Mouse (Mus musculus): ENCODE results near the gene Phkg1.
"Not testable (repeated sequence)": the region's sequence is repeated elsewhere in the genome, so short reads cannot be mapped to it uniquely, and the experiment has no call there.

Gene Phkg1

GRCm38 (mm10) chr5:129908242-129908965 is 10.1 kb upstream of the Phkg1 start, which contains the start of gene Nupr1l:
TSS of gene Nupr1l (plus strand) at chr5:129908540.
- peak; percentile 82 to 91 for DNase-seq (ENCODE audit: low spot score in 2 of 2)

DNA sequence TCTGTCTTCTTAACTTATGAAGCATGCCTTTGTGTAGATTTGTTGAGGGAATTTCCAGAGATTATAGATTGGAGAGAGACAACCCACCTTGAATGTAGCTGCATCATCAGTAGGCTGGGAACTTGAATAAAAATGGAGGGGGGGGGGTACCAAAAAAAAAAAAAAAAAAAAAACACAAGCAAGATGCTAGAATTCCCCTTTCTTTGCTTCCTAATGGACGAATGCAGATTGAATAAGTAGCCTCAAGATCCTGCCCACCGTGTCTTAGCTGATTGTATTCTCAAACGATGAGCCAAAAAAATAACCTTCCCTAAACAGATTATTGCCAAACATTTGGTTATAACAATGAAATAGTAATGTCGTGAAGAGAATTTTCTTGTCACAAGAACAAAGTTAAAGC is 9.4 kb upstream of the Phkg1 start:
- DNase-seq (ENCODE audit: low spot score in 2 of 2): no peak

DNA sequence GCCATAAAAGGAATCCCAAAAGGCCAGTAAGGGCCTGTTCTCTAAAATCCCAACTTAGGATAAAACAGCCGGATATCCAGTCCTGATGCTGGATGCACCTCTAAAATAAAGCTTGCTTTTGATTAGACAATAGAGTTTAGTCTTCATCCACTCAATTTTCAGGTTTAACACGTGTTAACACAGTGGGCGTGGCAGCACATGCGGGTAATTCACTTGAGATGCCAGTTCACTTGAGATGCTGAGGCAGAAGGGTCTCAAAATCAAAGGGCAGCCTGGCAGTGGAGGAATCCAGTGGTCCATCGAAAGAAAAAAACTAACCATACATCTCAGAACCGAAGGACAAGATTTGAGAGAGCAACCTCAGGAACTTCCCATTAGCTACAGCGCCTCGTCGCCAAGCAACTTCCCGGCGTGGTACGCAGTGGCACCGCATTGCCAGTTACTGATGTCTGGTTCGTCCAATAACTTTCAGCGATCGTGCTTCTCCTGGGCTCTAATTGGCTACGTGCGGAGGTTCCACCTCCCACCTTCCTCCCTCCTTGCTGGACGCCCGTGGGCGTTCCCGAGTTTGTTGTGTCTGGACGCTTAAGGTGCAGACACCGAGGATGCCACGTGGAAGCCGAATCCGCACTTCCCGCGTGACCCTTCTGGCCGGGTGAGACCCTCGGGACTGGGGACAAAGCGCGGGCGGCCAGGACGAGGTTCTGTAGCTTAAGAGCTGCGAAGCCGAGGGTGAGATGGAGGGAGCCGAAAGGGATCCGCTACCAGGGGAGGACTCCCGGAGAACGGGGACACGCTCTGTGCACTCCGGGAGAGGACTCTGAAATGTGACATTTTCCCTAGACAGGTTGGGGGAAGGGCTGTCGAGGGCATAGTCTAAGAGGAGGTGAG is 2.9 kb downstream of the Phkg1 start, which contains the start of gene Zbed5:
Gene Zbed5, plus strand, starts transcription at position 526 of the 891 bp plus-strand sequence.
- peak; percentile 85 to 88 for DNase-seq (ENCODE audit: low spot score in 2 of 2)

- DNase-seq (ENCODE audit: low spot score in 2 of 2): not testable (repeated sequence)
These were observed 8.0 kb downstream of the Phkg1 start for GRCm38 (mm10) chr5:129890390-129890789.

DNA sequence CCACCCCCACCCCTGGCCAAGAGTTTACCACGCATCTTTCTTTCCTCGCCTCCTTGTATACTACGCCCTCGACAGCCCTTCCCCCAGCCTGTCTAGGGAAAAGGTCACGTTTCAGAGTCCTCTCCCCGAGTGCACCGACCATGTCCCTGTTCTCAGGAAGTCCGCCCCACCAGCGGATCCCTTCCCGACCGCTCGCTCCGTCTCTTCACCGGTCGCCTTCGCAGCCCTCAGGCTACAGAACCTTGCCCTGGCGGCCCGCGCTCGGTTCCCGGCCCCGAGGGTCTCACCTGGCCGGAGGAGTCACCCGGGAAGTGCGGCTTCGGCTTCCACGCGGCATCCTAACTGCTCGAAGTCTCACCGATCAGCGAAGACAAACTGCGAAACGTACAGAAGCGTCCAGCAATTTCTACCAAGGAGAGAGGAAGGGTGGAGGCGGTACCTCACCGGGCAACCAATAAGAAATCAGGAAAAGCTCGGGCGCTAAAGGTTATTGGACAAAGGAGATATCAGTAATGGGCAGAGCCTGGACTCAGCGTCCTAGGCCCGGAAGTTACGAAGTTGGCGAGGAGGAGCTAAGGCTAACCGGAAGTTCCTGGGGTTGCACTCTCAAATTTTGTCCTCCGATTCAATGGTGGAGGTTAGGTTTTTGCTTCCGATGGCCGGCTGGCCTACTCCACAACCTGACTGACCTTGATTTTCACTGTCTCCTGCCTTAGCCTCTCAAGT is 11.3 kb downstream of the Phkg1 start, which contains the start of gene Chchd2:
Gene Chchd2, minus strand, starts transcription at position 560 of the 726 bp plus-strand sequence.
- peak; percentile 91 to 92 for DNase-seq (ENCODE audit: low spot score in 2 of 2)

- DNase-seq (ENCODE audit: low spot score in 2 of 2): no peak
These were observed 12.1 kb downstream of the Phkg1 start for GRCm38 (mm10) chr5:129886271-129886670.

- DNase-seq (ENCODE audit: low spot score in 2 of 2): no peak
These were observed 18.5 kb downstream of the Phkg1 start for GRCm38 (mm10) chr5:129879888-129880287.

DNA sequence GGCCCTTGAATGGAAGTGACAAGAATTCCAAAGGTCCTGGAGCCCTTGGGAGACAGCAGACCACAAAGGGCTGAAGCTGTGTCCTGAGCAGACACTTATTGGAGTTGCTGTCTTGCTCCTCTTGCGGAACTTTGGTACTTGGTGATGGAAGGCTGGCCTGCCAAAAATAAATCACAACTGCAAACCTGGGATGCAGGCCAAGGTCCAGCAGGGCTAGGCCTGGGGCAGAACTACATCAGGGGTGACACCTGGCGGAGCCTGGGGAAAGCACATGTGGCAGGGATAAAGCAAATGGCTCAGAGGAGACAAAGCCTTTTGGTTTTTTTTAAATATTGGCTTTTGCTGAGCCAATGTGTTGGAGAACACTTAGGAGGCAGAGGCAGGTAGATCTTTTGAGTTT is 19.4 kb downstream of the Phkg1 start:
- DNase-seq (ENCODE audit: low spot score in 2 of 2): peak; percentile 23 to 75

DNA sequence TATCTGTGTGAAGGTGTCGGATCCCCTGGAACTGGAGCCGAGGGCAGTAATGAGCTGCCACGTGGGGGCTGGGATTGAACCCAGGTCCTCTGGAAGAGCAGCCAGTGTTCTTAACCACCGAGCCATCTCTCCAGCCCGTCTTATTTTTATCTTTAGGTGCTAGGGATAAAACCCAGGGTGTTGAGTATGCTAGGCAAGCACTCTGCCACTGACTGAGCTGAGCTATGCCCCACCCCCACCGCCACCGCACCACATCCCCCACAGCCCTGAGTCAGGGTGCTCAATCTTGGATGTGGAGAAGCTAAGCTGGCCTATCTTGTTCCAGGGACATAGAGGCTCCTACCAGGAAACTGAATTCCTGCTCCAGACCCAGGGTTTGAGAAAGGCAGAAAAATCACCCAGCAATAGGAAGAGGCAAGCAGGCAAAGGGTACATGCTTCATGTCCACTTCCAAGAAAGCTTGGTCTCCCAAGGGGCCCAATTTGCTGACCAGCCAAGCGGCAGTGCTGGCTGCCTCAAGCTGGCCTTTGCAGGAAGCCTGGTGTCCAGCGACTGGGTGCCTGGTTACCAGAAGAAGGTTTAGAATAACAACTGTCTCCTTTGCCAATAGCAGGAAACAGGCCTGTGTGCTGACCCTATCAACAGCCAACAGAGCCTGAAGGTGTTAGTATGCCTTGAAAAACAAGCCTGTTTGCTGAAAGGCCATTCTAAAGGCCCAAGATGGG is 20.5 kb downstream of the Phkg1 start:
- DNase-seq (ENCODE audit: low spot score in 2 of 2): peak in 1 of 2 experiments; percentile 58

- DNase-seq (ENCODE audit: low spot score in 2 of 2): no peak
These were observed 23.3 kb downstream of the Phkg1 start for GRCm38 (mm10) chr5:129875098-129875497.

- no peak for DNase-seq (ENCODE audit: low spot score in 2 of 2)
These were observed 24.4 kb downstream of the Phkg1 start for GRCm38 (mm10) chr5:129873942-129874341.

DNA sequence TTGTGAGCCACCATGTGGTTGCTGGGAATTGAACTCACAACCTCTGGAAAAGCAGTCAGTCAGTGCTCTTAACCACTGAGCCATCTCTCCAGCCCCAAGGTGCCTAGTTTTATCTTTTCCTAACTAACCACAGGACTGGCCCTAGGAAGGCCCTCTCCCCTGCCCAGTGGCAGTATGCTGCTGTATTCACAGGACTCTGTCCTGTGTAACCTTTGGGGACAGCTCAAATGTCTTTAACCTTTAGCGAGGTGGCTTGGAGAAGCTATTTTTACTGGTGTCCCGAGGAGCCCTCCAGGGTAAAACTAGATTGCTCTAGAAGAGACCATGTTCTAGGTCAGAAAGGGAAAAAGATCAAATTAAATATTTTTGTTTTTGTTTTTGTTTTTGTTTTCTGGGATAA is 27.1 kb downstream of the Phkg1 start:
- DNase-seq (ENCODE audit: low spot score in 2 of 2): no peak

DNA sequence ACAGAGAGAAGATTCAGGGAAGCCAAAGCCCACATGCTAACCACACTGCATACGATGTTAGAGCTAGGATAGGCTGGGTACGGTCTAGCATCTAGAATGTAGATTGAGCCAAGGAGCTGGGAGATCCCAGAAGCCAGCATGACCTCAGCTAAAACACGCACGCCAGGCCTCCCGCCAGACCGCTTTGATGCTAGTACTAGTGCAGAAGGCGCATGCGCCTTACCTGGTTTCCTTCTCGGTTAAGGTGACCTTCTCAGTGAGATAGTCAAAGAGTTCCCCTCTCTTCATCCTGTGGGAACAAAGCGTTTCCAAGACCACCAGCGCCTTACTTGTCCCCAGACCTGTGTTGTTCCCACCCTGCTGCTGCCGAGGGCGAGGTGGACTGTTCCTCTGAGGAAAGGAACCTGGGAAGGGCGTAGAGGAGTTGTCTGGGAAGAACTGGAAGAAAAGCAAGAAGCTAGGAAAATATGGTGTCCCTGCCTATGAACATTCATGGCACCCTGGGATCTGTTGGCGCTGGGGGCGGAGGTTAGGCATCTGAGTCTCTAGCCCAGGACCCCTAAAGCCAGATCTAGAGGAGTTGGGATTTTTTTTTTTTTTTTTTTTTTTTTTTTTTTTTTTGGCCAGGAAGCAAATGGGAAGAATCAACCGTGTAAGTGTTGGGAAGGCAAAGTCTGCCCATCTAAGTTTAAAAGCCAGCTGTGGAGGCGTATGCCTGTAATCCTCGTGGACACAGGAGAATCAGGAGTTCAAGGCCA is 28.9 kb downstream of the Phkg1 start:
- no peak for DNase-seq (ENCODE audit: low spot score in 2 of 2)

DNA sequence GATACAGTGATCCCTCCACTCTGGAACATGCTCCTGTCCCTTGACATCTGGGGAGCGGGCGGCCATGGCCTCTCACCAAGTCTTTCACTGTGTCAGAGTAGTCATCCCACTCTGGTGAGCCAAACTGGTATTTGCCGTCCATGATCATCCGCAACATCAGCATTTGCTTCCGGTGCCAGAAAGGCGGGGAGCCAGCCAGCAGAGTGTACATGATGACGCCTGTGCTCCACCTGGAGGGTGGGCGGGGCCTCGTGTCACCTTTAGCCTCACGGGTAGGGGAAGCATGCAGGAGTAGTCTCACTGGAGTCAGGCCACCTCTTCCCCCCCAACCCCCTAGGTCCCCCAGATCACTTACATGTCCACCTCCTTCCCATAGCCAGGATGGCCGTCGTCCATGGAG is 32.5 kb downstream of the Phkg1 start:
- DNase-seq (ENCODE audit: low spot score in 2 of 2): no peak

DNA sequence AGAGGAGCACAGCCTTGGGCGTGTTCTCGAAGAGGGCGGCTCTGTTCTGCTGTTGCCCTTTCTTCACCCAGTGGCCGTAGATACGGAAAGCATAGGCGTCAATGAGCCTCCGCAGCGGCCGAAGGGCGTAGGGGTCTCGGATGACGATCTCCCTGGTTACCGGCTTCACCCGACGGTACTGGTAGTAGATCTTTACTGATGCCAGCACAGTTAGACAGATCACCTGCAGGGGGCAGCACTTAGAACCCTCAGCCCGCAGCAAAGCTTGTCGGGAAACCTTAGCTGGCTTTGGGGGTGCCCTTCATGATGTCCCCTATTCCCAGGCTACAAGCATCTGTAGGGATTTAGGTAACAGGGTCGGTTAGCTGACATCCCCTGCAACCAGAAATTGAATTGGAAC is 33.9 kb downstream of the Phkg1 start:
- peak in 1 of 2 experiments; percentile 23 for DNase-seq (ENCODE audit: low spot score in 2 of 2)

DNA sequence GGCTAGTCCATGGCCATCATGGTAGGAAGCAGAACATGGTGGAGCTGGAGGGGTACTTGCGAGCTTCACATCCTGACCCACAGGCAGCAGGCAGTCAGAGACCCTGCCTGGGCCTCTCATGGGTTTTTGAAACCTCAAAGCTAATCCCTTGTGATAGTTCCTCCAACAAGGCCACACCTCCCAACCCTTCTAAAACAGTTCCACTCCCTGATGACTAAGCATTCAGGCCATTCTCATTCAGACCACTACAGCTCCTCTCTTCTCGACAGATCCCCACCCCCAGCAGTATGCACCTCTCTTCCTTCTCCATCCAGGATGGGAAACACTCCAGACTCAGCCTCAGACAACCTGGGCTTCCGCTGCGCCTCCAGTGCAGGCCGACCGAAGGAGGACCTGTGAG is 36.0 kb downstream of the Phkg1 start:
- DNase-seq (ENCODE audit: low spot score in 2 of 2): no peak

DNA sequence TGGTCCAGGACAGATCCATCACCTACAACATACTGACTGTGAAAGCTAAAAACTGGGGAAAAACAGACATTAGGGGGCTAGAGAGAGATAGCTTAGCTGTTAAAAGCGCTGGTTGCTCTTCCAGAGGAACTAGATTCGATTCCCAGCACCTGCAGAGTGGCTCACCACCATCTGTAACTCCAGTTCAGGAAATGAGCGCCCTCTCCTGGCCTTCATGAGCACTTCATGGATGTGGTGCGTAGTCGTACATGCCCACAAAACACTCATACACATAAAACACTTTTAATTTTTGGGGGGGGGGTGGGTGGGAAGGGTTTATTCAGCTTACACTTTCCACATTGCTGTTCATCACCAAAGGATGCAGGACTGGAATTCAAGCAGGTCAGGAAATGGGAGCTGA is 41.9 kb downstream of the Phkg1 start:
- no peak for DNase-seq (ENCODE audit: low spot score in 2 of 2)

GRCm38 (mm10) chr5:129855163-129855562 is 43.2 kb downstream of the Phkg1 start:
- DNase-seq (ENCODE audit: low spot score in 2 of 2): no peak

DNA sequence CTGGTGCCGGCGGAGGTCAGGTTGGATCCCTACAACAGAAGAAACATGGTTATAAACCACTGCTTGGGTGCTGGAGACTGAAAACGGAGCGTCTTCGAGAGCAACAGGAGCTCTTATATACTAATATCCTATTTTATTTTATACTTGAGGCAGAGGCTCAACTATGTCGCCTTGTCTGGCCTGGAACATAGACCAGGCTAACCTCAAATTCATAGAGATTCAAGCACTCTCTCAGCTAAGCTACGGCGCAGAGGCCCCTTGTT is 50.9 kb downstream of the Phkg1 start:
- DNase-seq (ENCODE audit: low spot score in 2 of 2): no peak

DNA sequence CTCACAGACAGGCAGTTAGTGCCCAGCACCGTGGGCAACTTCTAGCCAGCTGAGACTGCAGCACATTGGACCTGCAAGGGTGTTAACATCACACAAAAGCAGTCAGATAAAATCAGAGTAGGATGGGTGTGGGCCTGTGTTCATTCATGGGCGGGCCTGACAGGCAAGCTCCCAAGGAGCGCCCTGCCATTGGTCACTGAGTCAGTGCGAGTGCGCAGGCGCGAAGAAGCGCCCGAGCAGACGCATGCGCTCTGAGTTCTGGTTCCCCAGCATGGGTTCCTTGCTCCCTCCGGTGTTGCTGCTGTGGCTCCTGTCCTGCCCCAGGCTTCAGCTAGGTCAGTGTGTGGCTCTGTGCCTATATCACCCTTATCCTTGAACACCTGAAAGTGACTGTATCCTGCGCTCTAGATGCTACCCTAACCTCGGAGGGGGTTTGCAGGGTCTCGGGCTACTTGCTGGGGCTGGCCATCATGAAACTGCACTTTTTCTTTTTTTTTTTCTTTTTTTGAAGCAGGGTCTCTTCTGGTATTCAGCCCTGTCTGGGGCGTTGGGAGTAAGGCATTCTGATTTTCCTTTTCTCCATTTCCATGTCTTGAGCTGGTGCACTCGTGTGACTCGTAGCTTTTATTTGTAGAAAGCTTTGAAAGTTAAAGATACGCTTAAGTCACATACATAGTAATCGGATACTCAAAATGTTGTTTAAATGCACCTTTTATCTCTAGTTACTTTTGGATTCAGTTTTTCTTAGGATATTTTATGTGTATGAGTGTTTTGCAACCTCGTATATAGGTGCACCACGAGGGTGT is 51.4 kb downstream of the Phkg1 start, which contains the start of gene Sumf2:
Gene Sumf2, plus strand, starts transcription at position 235 of the 806 bp plus-strand sequence.
- DNase-seq (ENCODE audit: low spot score in 2 of 2): peak; percentile 94 to 96
